Mouse (Mus musculus) MEL (cell line): ENCODE measurements around the gene Agfg2. TPM values are rescaled to one million over a fixed set of nuclear protein-coding genes. Genes with fewer than 3 reads are reported as not detected.

Source experiments
- DNase-seq: peaks from one replicate; pipeline ENCODE4 v3.0.0; 2011; ENCODE audit warnings: low read depth, low spot score
- H3K27ac ChIP-seq: 2 replicates; pipeline ENCODE4 v1.5.1; 2012; ENCODE audit warnings: low read depth, mild to moderate bottlenecking, control low read depth, low read length, moderate library complexity; ENCODE audit not compliant: control insufficient read depth
- H3K27me3 ChIP-seq, 2 experiments: fragments of 150-350 bp in 1 of 2; sonication (generic) in 1 of 2; 2 replicates each; pipeline ENCODE4 v1.6.1; 2012; ENCODE audit warnings: low read length in 2 of 2, mild to moderate bottlenecking in 2 of 2, improper control_type of control experiment in 1 of 2, moderate library complexity in 1 of 2; ENCODE audit not compliant: insufficient read depth in 2 of 2, control insufficient read depth in 1 of 2
- H3K36me3 ChIP-seq, 2 experiments: 2 replicates each; pipeline ENCODE4 v1.6.1; 2012 to 2014; ENCODE audit warnings: low read length in 2 of 2, improper control_type of control experiment in 1 of 2, inconsistent platforms in 1 of 2, mild to moderate bottlenecking in 1 of 2; ENCODE audit not compliant: insufficient read depth in 2 of 2, control insufficient read depth in 1 of 2
- H3K4me1 ChIP-seq, 2 experiments: fragments of 150-350 bp in 1 of 2; sonication (generic) in 1 of 2; 2 replicates each; pipeline ENCODE4 v1.6.1; 2012; ENCODE audit warnings: low read length in 2 of 2, improper control_type of control experiment in 1 of 2, mild to moderate bottlenecking in 1 of 2; ENCODE audit not compliant: insufficient read depth in 2 of 2, control insufficient read depth in 1 of 2
- H3K4me3 ChIP-seq, 2 experiments: fragments of 150-350 bp in 1 of 2; sonication (generic) in 1 of 2; 2 replicates each; pipeline ENCODE4 v1.5.1; 2012; ENCODE audit warnings: low read depth in 2 of 2, low read length in 2 of 2, mild to moderate bottlenecking in 2 of 2, moderate library complexity in 2 of 2, control low read depth in 1 of 2, improper control_type of control experiment in 1 of 2; ENCODE audit not compliant: control insufficient read depth in 1 of 2, insufficient read depth in 1 of 2
- H3K79me2 ChIP-seq: 2 replicates; pipeline ENCODE4 v1.6.1; 2012; ENCODE audit warnings: mild to moderate bottlenecking, low read length, moderate library complexity; ENCODE audit not compliant: control insufficient read depth, poor library complexity, insufficient read depth
- H3K9ac ChIP-seq: 2 replicates; pipeline ENCODE4 v1.6.1; 2012; ENCODE audit warnings: low read depth, mild to moderate bottlenecking, control low read depth, low read length, moderate library complexity; ENCODE audit not compliant: control insufficient read depth, poor library complexity, severe bottlenecking
- H3K9me3 ChIP-seq: fragments of 150-350 bp; sonication (generic); replicated peaks from 2 replicates; pipeline ENCODE4 v1.6.1; 2012; ENCODE audit warnings: mild to moderate bottlenecking, low read length, improper control_type of control experiment, moderate library complexity; ENCODE audit not compliant: insufficient read depth
- CHD1 ChIP-seq: IDR thresholded peaks from 2 replicates; pipeline ENCODE4 v1.6.1; 2012; ENCODE audit warnings: low read depth, mild to moderate bottlenecking, inconsistent platforms, low read length, improper control_type of control experiment
- ELF1 ChIP-seq: IDR thresholded peaks from 2 replicates; pipeline ENCODE4 v1.6.1; 2014; ENCODE audit warnings: low read depth, mild to moderate bottlenecking, inconsistent platforms, low read length, improper control_type of control experiment, moderate library complexity
- EP300 ChIP-seq, 2 experiments: IDR thresholded peaks; 2 replicates each; pipeline ENCODE4 v1.6.1; 2011; ENCODE audit warnings: improper control_type of control experiment in 2 of 2, low read length in 2 of 2, low read depth in 1 of 2, mild to moderate bottlenecking in 1 of 2
- ETS1 ChIP-seq: IDR thresholded peaks from 2 replicates; pipeline ENCODE4 v1.6.1; 2012; ENCODE audit warnings: low read depth, mild to moderate bottlenecking, inconsistent platforms, low read length, improper control_type of control experiment, moderate library complexity
- GABPA ChIP-seq: IDR thresholded peaks from 2 replicates; pipeline ENCODE4 v1.6.1; 2012; ENCODE audit warnings: low read depth, mild to moderate bottlenecking, inconsistent platforms, low read length, improper control_type of control experiment, moderate library complexity
- HCFC1 ChIP-seq: IDR thresholded peaks from 2 replicates; pipeline ENCODE4 v1.6.1; 2012; ENCODE audit warnings: low read depth, mild to moderate bottlenecking, inconsistent platforms, low read length, improper control_type of control experiment, moderate library complexity
- KAT2A ChIP-seq: conservative IDR thresholded peaks from 2 replicates; pipeline ENCODE4 v1.6.1; 2012; ENCODE audit warnings: low read depth, low read length, improper control_type of control experiment, inconsistent platforms
- MAFK ChIP-seq: IDR thresholded peaks from 2 replicates; pipeline ENCODE4 v1.6.1; 2011; ENCODE audit warnings: low read depth, mild to moderate bottlenecking, low read length, improper control_type of control experiment, borderline replicate concordance
- MAX ChIP-seq: IDR thresholded peaks from 2 replicates; pipeline ENCODE4 v1.6.1; 2011; ENCODE audit warnings: low read length, improper control_type of control experiment
- MAZ ChIP-seq: IDR thresholded peaks from 2 replicates; pipeline ENCODE4 v1.6.1; 2012; ENCODE audit warnings: low read depth, mild to moderate bottlenecking, inconsistent platforms, low read length, improper control_type of control experiment
- MEF2A ChIP-seq: IDR thresholded peaks from 2 replicates; pipeline ENCODE4 v1.6.1; 2014; ENCODE audit warnings: low read depth, mild to moderate bottlenecking, inconsistent platforms, low read length, improper control_type of control experiment; ENCODE audit not compliant: poor library complexity, insufficient replicate concordance, severe bottlenecking; ENCODE audit errors: extremely low read depth
- MXI1 ChIP-seq: IDR thresholded peaks from 2 replicates; pipeline ENCODE4 v1.6.1; 2011; ENCODE audit warnings: mild to moderate bottlenecking, low read depth, low read length, improper control_type of control experiment
- MYC ChIP-seq: IDR thresholded peaks from 2 replicates; pipeline ENCODE4 v1.6.1; 2011; ENCODE audit warnings: low read depth, mild to moderate bottlenecking, low read length, improper control_type of control experiment, moderate library complexity
- POLR2AphosphoS5 ChIP-seq: IDR thresholded peaks from 2 replicates; pipeline ENCODE4 v1.6.1; 2012; ENCODE audit warnings: low read depth, borderline replicate concordance, mild to moderate bottlenecking, inconsistent platforms, low read length, moderate library complexity, mixed read lengths
- SIN3A ChIP-seq: IDR thresholded peaks from 2 replicates; pipeline ENCODE4 v1.6.1; 2012; ENCODE audit warnings: low read length, improper control_type of control experiment, inconsistent platforms
- TBP ChIP-seq: IDR thresholded peaks from 2 replicates; pipeline ENCODE4 v1.8.0; 2011; ENCODE audit warnings: low read depth, low read length, improper control_type of control experiment
- UBTF ChIP-seq: IDR thresholded peaks from 2 replicates; pipeline ENCODE4 v1.6.1; 2012; ENCODE audit warnings: low read depth, mild to moderate bottlenecking, inconsistent platforms, low read length, improper control_type of control experiment, moderate library complexity, borderline replicate concordance; ENCODE audit not compliant: insufficient read depth
- USF2 ChIP-seq, 2 experiments: IDR thresholded peaks; 2 replicates each; pipeline ENCODE4 v1.6.1; 2011 to 2012; ENCODE audit warnings: improper control_type of control experiment in 2 of 2, low read length in 2 of 2, borderline replicate concordance in 1 of 2, inconsistent platforms in 1 of 2, low read depth in 1 of 2, mild to moderate bottlenecking in 1 of 2; ENCODE audit not compliant: insufficient read depth in 1 of 2
- polyA plus RNA-seq, 2 experiments: library from polyadenylated mRNA; stranded (reverse) in 1 of 2; unstranded in 1 of 2; fragments of >175 nt in 1 of 2; fragments of >200 nt in 1 of 2; gene quantifications; 2 replicates each; pipeline versions ENCODE4 v1.2.1 to v1.2.4; 2012; ENCODE audit warnings: low replicate concordance in 2 of 2, low read depth in 1 of 2; ENCODE audit not compliant: insufficient read length in 2 of 2, insufficient read depth in 1 of 2, missing spikeins in 1 of 2
- total RNA-seq: library from RNA; depleted of rRNA; stranded (reverse); fragments of 300-350 nt; gene quantifications from 2 replicates; pipeline ENCODE4 v1.2.3, GENCODE M21; 2012

The Agfg2 gene
- total and polyA plus RNA-seq, 3 experiments, result 30.0 to 38.9 TPM; not detected in 1

DNA sequence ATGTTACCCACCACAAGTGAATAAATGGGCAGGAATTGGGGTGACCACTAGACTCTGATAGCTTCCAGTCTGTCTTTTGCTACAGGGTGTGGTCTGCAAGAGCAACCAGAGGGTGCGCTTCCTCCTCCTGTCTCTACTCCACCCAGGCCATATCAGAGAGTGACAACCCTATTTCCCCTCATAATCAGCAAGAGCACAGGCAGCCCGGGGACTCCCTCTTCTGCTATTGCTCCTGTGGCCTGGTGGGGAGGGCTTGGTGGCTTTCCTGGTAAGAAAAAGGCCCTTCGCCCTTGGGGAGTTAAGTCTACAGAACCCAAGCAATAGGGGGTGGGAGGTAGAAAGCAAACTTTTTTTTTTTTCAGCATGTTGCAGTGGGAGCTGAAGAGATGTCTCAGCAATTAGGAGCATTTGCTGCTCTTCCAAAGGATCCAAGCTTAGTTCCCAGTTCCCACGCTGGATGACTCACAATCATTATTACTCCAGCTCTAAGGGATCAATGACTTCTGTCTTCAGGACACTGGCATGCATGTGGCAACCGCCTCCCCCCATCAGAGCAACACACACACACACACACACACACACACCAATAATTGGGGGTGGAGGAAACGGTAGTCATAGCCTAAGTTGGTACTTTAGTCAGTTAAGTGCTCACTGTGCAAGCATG is 1.7 kb upstream of the Agfg2 start (continued):
- TF ChIP-seq MEF2A (no peak), MAFK (no peak)

GRCm38 (mm10) chr5:137685653-137686052 is 1.1 kb upstream of the Agfg2 start:
- Histone ChIP-seq H3K9me3 (no peaks in the 10 kb centered on the region), H3K36me3 (peaks cover 0 to 37% of the 10 kb centered on the region in 2 experiments; a peak in 3 of 4 replicates), H3K9ac (peak overlapping the region; percentile 8), H3K4me3 (no peak overlapping the region), H3K27ac (peak overlapping the region; percentile 88), H3K27me3 (no peaks in the 10 kb centered on the region), H3K4me1 (peaks cover 8 to 32% of the 10 kb centered on the region in 2 experiments; a peak in 3 of 4 replicates), H3K79me2 (peaks cover 33% of the 10 kb centered on the region)
- TF ChIP-seq USF2 (IDR thresholded peaks at IDR 0.05; ENCODE audit: borderline replicate concordance in 1 of 2, insufficient read depth in 1 of 2, low read depth in 1 of 2, low read length in 2 of 2) (no peak), ELF1 (0 out of 2 replicates have a peak, but pooled peaks have one; percentile 12), MXI1 (peak; percentile 72), MAX (peak; percentile 21; the same call in 1 of the 2 replicates)
- peak; percentile 87 for DNase-seq

DNA sequence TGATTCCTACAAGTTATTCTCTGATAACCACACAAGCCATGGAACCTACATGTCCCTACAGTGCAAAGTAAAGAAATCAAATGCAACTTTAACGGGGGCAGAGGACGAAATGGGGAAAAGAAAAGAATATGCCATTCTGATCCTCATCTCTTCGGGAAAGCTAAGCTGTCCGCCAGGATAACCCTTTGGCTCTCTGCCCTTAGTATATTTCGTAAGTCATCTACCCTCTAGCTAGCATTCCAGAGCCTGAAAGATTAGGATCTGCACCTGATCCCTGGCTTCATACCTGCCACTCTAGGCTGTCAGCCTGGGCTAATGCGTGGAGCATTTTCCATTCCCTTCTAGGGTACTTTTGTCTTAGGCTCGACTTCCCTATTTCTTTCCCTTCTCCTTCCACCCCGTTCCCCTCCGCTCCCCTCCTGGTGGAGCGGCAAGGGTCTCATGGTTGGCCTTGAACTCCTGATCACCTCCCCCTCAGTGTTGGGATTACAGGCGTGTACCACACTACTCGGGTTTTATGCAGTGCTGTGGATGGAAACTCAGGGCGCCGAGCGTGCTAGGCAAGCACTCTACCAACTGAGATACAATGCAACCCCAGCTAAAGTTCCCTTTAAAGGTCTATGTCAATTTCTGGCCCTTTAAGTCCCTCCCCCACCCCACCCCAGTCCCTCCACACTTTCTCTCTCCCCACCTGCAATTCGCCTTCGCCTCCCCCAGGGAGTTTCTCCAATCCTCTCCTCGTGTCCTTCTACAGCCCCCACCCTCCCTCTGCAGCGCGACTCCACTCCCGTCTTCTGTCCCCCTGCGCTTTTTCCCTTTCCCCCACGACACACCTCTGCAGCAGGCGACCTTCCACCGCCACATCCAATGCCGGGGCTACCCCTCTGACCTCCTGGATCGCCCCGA is 885 bp downstream of the Agfg2 start:
- H3K4me3 ChIP-seq, result peak overlapping the region; percentile 63 to 91
- peak overlapping the region; percentile 77 for H3K27ac ChIP-seq
- H3K9me3 ChIP-seq, result no peaks in the 10 kb centered on the region
- no peaks in the 10 kb centered on the region for H3K27me3 ChIP-seq
- H3K79me2 ChIP-seq, result peaks cover 45% of the 10 kb centered on the region
- peak overlapping the region; percentile 83 for H3K9ac ChIP-seq
- DNase-seq, result peak; percentile 88
- peaks cover 8 to 32% of the 10 kb centered on the region in 2 experiments; a peak in 3 of 4 replicates for H3K4me1 ChIP-seq
- H3K36me3 ChIP-seq, result peaks cover 0 to 37% of the 10 kb centered on the region in 2 experiments; a peak in 3 of 4 replicates
- TF ChIP-seq EP300 (IDR thresholded peaks at IDR 0.05; ENCODE audit: low read depth in 1 of 2, low read length in 2 of 2) (no peak; a peak in 1 of 4 replicates), MXI1 (peak; percentile 67), ETS1 (no peak), KAT2A (no peak), SIN3A (peak; percentile 75), HCFC1 (no peak), MYC (0 out of 2 replicates have a peak, but pooled peaks have one; percentile 24), GABPA (no peak), TBP (peak; percentile 50; the same call in 1 of the 2 replicates), POLR2AphosphoS5 (no peak), CHD1 (no peak), MAZ (no peak; the same call in 1 of the 2 replicates), MAFK (peak; percentile 19; the same call in 1 of the 2 replicates), MAX (0 out of 2 replicates have a peak, but pooled peaks have one; percentile 29), UBTF (no peak)
